Mouse (Mus musculus): ENCODE data around the gene Rabep1.
A peak's percentile ranks its signal among the peaks of the same experiment; 100 is the strongest.

Gene Rabep1

DNA sequence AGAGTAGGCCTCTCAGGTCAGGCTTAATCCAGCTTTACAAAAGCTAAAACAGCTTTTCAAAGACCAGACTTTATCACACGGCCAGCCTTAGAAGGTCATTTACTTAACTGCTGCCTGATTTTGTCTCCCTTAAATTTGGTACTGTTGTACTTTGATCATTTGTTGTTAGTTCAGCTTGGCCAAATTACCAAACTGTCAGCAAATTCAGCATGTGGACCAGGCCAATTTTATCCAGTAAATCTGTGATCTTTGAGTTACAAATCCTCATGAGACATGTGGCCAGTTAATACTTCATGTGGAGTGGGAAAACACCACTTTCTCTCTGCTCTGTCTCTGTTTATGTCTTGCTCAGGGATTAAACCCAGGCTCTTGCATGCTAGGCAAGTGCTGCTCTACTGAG lies 128.0 kb downstream of the Rabep1 start:
- no peak for DNase-seq (ENCODE audit: low read depth in 1 of 2, low spot score in 2 of 2)

DNA sequence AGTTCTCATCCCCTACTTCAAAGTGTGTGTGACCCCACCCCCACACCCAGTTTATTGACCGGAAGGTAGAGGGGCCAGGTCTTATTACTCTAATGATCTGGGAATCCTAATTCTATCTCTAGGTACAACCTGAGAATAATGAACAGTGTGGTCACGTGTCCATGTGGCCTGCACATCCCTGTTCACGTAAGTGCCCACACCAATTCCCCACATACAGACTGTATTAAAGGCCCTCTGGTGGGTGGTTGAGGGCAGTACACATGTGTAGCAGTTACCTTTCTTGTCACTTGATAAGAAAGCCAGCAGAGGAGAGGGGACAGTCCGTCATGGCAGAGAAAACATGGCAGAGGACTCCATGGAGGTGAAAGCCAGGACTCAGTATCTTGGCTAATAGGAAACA lies 129.4 kb downstream of the Rabep1 start:
- no peak for DNase-seq (ENCODE audit: low read depth in 1 of 2, low spot score in 2 of 2)

DNA sequence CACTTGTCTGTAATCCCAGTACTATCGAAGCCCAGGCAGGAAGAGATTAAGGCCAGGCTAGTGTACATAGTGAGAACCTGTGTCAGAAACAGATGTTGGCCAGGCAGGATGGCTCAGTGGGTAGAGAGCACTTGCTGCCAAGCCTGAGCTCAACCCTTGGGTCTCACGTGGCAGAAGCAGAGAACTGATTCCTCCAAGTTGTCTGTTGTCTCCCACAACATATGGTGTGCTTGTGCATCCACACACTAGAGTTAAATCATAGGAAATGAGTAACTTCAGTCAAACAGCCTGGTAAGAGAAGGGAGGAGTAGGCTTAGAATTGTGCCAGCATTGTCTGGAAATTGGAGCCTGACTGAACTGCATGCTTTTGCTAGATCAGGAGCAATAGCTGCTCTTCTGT lies 130.6 kb downstream of the Rabep1 start:
- DNase-seq (ENCODE audit: low read depth in 1 of 2, low spot score in 2 of 2), result no peak

DNA sequence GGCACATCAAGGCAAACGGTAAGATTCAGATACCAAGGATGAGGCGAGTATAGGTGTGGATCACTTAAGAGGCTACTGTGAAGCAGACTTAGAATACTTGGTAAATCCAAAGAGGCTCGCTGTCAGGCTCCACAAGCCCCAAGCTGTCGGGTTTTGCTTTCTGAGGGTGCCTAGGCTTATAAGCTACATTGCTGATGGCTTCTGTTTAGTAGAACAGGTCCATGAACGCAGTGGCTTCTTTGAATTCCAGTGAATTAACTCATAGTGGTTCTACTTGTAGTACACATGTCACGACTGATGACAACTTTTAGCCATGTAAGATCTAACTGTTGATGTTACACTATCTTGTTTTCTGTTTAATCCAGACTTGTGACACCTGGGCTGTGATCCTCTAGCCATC lies 132.7 kb downstream of the Rabep1 start:
- no peak for DNase-seq (ENCODE audit: low read depth in 1 of 2, low spot score in 2 of 2)

DNA sequence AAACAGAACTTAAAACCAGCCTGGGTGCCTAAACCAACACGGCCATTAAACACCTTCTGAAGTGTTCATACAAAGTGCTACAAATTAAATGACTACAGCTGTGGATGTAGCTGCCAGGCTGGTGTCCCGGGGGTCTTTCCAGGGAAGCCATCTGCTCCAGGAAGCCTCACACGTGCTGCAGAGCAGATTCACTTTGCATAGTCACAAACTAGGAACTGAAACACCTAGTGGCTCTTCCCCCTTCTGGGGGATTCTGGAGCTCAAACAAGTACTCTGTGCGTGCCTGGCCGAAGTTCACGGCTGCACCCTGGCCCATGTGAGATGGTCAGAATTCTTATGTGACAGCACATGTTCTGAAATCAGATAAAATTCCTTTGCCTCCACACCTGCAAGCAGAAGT lies 135.7 kb downstream of the Rabep1 start:
- DNase-seq (ENCODE audit: low read depth in 1 of 2, low spot score in 2 of 2), result no peak

DNA sequence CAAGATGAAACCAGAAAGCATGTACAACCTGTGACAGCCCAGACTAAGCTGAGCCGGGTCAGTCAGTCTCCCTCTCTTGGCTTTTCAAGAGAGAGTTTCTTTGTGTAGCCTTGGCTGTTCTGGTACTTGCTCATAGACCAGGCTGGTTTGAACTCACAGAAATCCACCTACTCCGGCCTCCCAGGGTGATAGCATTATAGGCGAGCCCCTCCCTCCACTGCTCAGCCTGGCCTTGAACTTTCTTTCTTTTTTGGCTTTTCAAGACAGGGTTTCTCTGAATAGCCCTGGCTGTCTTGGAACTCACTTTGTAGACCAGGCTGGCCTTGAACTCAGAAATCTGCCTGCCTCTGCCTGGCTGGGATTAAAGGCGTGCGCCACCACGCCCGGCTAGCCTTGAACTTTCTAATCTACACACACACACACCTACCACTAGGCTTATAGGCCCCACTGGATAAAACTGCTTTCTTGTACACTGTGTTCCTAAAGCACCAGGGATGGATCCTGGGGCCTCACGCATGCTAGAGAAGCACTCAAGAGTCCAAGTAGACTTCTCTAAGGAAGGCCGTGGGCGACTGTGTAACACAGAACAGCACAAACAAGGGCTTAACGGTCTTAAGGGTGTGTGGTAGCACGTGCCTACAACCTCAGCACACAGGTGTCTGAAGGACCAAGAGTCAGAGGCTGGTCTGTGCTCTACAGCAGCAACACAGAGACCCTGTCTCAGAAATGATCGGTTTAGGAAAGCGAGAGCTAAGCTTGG lies 136.4 kb downstream of the Rabep1 start:
- no peak for DNase-seq (ENCODE audit: low read depth in 1 of 2, low spot score in 2 of 2)

DNA sequence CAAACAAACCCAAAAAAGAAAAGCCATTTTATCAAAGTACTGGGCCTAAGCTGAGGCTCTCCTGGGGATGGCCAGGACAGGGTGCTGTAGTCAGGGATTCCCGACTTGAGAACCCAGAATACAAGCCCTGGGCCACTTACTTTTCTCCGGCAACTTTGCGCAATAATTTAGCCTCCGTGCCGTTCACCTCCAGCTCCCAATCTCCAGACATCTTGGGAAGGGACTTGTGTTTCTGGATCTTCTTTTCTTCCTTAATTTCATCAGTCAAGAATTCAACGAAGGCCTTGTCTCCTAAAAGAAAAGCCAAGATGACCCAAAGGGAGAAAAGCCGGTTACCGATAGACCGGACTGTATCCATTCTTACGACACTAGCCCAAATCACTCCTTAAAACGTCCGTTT lies 137.5 kb downstream of the Rabep1 start:
- no peak for DNase-seq (ENCODE audit: low read depth in 1 of 2, low spot score in 2 of 2)

DNA sequence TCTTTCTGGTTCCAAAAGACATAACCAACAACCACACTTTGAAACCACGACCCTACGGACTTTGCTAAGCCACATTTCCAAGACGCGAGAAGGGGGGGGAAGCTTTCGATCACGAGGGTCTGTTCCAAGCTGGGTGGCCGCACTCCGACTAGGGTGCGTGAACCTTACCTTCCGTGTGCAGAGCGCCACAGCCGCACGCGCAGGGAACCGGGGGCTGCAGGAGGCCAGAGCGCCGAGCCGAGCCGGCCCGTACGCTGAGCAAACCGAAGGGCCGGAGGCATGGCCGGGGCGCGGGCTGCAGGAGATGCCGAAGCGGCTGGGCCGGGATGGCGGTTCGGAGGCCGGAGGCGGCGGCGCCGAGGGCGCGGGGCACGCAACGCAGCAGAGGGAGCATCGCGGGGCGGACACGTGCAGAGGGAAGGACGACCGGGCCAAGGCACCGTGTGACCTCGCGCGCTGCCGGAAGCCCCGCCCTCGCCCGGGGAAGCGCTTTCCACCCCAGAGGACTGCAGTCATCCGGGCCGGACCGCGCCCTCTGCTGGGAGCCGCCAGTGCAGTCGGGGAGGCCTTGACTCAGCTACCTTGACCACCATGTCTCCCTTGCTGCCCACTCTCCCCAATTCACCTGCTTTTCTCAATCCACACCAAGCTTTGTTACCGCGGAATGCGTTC lies 138.1 kb downstream of the Rabep1 start, which contains the start of gene C1qbp:
TSS of gene C1qbp (minus strand) at position 470 of the 672 bp plus-strand sequence.
- peak; percentile 76 to 88 for DNase-seq (ENCODE audit: low read depth in 1 of 2, low spot score in 2 of 2)
